Mouse (Mus musculus) gastrocnemius, postnatal 25 days (tissue): Measurements from ENCODE around the gene Ccnb2. TPM values are rescaled to one million over a fixed set of nuclear protein-coding genes. Genes with fewer than 3 reads are reported as not detected.

Experiments used
- DNase-seq: peaks from one replicate; pipeline ENCODE4 v3.0.0; 2022
- microRNA-seq, 2 experiments: library from miRNA; unstranded; fragments of <30 nt; microRNA quantifications; one replicate each; pipeline ENCODE4 v1.2.0; 2021; ENCODE audit warnings: borderline replicate concordance in 2 of 2
- total RNA-seq, 2 experiments: library from RNA; stranded (reverse); gene quantifications; 1 replicate in 1 of 2; 2 replicates in 1 of 2; pipeline ENCODE4 v1.2.3; 2021

The Ccnb2 gene
- total RNA-seq, 2 experiments from 2014 or later, result 0.69 to 0.86 TPM

DNA sequence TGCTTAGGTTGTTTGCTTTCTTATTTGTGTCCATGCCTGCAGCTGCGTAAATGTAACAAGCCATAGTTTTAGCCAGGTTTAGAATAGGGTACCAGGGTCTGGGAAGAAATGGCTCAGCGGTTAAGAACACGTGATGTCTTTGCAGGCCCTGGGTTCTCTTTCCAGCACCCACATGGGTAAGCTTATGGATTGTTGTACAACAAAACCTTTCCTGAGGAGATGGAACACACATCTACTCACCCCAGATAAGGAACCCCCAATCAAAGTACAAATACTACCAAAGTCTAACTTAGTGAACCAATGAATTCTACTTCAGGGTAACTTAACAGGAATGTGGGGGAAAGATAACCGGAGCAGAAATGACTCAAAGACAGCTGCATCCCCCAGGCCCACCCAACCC lies 36.9 kb downstream of the Ccnb2 start:
- no peak for DNase-seq

DNA sequence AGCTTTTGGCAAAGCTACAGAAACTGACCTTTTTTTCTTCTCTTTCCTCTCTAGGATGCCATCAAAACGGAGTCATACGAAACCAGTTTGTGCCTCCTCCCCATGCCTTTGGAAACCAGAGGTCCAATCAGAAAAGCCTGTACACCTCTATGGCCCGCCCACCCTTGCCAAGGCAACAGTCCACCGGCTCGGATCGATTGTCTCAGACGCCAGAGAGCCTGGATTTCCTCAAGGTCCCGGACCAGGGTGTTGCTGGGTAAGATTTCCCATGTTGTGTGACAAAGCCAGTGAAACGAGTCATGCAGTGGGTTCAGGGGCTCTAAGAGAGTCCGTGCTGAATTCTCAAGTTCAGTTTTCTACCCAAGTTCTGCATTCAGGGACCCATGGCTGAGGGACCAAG lies 37.6 kb downstream of the Ccnb2 start:
- no peak for DNase-seq

DNA sequence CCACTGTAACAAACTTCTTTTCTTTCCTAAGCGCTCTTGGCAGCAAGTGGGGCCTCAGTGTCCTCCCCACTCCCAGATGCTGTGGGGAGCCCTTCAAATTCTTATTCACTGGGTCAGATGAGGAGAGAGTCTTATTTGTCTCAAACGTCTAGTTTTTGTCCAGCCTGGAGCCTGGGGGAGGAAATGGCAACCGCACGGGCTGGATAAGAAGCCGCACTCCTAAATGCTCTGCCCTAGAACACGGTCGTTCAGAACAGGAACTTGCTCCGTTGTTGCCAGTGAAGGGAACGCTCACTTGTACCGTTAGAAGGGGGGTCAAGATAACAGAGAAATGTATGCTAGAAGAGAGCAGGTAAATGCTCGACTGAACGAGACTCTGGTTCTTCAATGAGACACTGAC lies 39.3 kb downstream of the Ccnb2 start:
- peak; percentile 56 for DNase-seq

GRCm38 (mm10) chr9:70379502-70380467 lies 41.6 kb downstream of the Ccnb2 start:
- DNase-seq, result no peak

DNA sequence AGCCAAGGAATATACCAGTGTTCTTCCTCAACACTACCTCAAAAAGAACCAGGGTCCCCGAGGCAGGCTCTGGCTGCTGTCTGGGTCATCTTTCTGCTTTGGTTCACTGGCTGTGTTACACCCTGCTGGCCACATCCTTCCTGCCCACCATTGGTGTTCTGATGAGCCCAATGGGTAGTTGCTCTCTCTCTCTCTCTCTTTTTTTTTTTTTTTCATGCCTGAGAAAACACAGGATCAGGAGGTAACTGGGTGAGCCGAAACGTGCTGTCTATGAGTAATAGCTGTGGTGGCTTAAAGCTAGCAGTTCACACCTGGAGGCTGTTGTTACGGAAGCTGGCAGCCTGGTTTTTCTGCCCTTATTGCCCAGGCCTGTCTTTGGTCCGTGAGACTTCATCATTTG lies 49.7 kb downstream of the Ccnb2 start:
- no peak for DNase-seq

- DNase-seq, result no peak
These were observed 54.4 kb downstream of the Ccnb2 start for GRCm38 (mm10) chr9:70366898-70367297.

DNA sequence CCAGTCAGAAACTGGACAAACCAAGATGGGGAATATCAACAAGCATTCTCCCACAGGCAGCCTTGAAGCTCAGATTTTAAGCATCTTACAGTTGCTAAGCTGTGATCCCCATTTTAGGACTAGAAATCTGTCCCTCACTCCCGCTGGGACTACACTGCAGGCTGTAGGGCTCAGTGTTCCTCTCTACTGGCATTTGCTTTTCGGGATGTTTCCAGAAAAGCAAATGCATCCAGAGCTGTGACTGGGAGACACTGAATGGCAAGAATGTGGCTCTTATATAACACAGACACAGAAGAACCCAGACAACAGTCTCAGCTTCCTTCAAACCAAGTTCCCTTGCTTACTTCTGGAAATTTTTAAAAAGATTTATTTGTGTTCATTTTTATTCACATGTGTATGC lies 55.4 kb downstream of the Ccnb2 start:
- no peak for DNase-seq

- no peak for DNase-seq
These were observed 56.6 kb downstream of the Ccnb2 start for GRCm38 (mm10) chr9:70364741-70365140.

- no peak for DNase-seq
These were observed 61.8 kb downstream of the Ccnb2 start for GRCm38 (mm10) chr9:70359402-70360131.

Small RNA genes lying within 50 kb of the gene (microRNA-seq; reads per million reads assigned to microRNA genes)
- 0 reads per million in 2 experiments for gene Mir5626

Other genes starting within 250 kb of the Ccnb2 start
- gene Myo1e, start 214.2 kb downstream of the Ccnb2 start, total RNA-seq, result 1 to 10 TPM; 8.6 to 8.9 TPM
- 10 to 100 TPM; 12.0 to 12.2 TPM for gene Rnf111, start 82.2 kb upstream of the Ccnb2 start, total RNA-seq
- gene Sltm, start 121.2 kb upstream of the Ccnb2 start, total RNA-seq, result 10 to 100 TPM; 13.7 to 14.8 TPM
- gene Gm10642, start 234.7 kb upstream of the Ccnb2 start, total RNA-seq, result under 1 TPM in 1 of 2 experiments, not detected in 1; 0.21 TPM
- 10 to 100 TPM; 14.8 to 15.2 TPM for gene Mindy2, start 235.6 kb upstream of the Ccnb2 start, total RNA-seq